Mouse (Mus musculus): ENCODE measurements around the gene Kcnq2.

DNA sequence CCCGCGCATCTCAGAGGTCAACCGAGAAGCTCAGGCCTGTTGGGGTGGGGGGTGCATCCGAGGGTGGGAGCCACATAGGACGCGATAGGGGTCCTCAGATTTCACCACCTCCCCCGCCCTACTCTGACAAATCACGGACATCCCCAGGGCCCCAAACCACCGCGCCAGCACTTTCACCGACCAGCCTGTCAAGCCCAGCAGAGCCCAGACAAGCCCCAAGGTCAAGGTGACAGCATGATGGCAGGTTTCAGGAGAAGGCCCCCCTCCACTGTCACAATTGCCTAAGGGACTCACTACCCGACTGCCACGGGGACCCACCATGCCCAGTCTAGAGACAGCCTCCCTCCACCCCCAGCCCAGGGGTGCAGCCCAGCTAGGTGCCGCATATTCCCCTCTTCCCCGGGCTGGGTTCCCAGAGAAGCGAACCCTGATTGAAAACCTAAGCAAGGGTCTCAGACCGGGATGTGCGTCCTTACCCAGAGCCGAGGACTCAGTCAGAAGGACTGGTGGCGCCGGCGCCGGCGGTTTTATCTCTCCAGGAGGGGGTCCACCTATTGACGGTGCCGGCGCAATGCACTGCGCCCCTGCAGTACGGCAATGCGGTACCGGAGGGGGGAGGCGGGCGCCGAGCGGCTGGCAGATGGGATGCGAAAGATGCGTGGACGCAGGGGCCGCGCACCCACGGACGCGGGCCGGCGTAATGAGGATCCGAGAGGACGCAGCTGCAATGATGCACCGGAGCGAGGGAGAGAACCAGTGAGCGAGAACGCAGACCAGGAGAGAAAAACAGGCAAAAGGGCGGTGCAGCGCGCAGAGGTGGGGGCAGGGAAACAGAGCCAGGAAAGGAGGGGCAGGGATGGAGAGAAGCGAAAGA is 21.4 kb upstream of the Kcnq2 start, which contains the start of gene Eef1a2:
- TF ChIP-seq CTCF (IDR thresholded peaks at IDR 0.05; ENCODE audit: low read depth), result no peak
- no peak for TF ChIP-seq EP300 (optimal IDR thresholded peaks at IDR 0.05)

Data from stomach, postnatal 0 days (tissue).